Mouse (Mus musculus) cerebellum, adult 2 months (tissue): Measurements from ENCODE around the gene Sult6b1.

Experiments
- CTCF ChIP-seq: fragments of 200-500 bp; IDR thresholded peaks from 2 replicates; pipeline ENCODE4 v1.5.1; 2011; ENCODE audit warnings: low read depth, mild to moderate bottlenecking, control low read depth, low read length, moderate library complexity, borderline replicate concordance; ENCODE audit not compliant: insufficient read depth
- POLR2A ChIP-seq: fragments of 200-500 bp; IDR thresholded peaks from 2 replicates; pipeline ENCODE4 v1.6.1; 2011; ENCODE audit warnings: low read length, control low read depth, borderline replicate concordance; ENCODE audit not compliant: insufficient read depth

GRCm38 (mm10) chr17:78856243-78856642, 50.5 kb downstream of the Sult6b1 start:
- TF ChIP-seq POLR2A (no peak), CTCF (no peak)
